Mouse (Mus musculus) liver, postnatal 0 days (tissue): ENCODE measurements around the gene Lef1. TPM values are rescaled to one million over a fixed set of nuclear protein-coding genes. Genes with fewer than 3 reads are reported as not detected.

Experiments used
- ATAC-seq: fragments of 200-750 bp; cut with Nextera tagmentation; 2 replicates; pipeline ENCODE4 v1.8.0; 2017; ENCODE audit warnings: mild to moderate bottlenecking, moderate library complexity
- DNase-seq: peaks from one replicate; pipeline ENCODE4 v3.0.0-alpha.2; 2016
- H3K27ac ChIP-seq: fragments of 300-500 bp; sonication (generic); 2 replicates; pipeline ENCODE4 v1.5.1; 2014; ENCODE audit warnings: antibody characterized with exemption, moderate library complexity, mild to moderate bottlenecking, low read depth
- H3K27me3 ChIP-seq: fragments of 300-500 bp; sonication (generic); 2 replicates; pipeline ENCODE4 v1.6.1; 2014; ENCODE audit warnings: low read length, control low read depth, mixed read lengths; ENCODE audit not compliant: insufficient read depth
- H3K36me3 ChIP-seq: fragments of 300-500 bp; sonication (generic); replicated peaks from 2 replicates; pipeline ENCODE4 v1.6.1; 2014; ENCODE audit warnings: mild to moderate bottlenecking, control low read depth, low read length, moderate library complexity, mixed read lengths; ENCODE audit not compliant: insufficient read depth
- H3K4me1 ChIP-seq: fragments of 300-500 bp; sonication (generic); 2 replicates; pipeline ENCODE4 v1.6.1; 2014; ENCODE audit warnings: antibody characterized with exemption, mild to moderate bottlenecking, control low read depth; ENCODE audit not compliant: insufficient read depth
- H3K4me2 ChIP-seq: fragments of 300-500 bp; sonication (generic); 2 replicates; pipeline ENCODE4 v1.6.1; 2014; ENCODE audit warnings: low read depth, mild to moderate bottlenecking, low read length, moderate library complexity, mixed read lengths
- H3K4me3 ChIP-seq: fragments of 300-500 bp; sonication (generic); 2 replicates; pipeline ENCODE4 v1.5.1; 2014; ENCODE audit warnings: low read depth, low read length
- H3K9ac ChIP-seq: fragments of 300-500 bp; sonication (generic); replicated peaks from 2 replicates; pipeline ENCODE4 v1.6.1; 2014; ENCODE audit warnings: mild to moderate bottlenecking, moderate library complexity
- H3K9me3 ChIP-seq: fragments of 300-500 bp; sonication (generic); 2 replicates; pipeline ENCODE4 v1.6.1; 2016; ENCODE audit warnings: mild to moderate bottlenecking, control low read depth, low read length, mixed read lengths
- CTCF ChIP-seq: sonication (generic); IDR thresholded peaks from 2 replicates; pipeline ENCODE4 v1.5.1; 2016; ENCODE audit warnings: antibody characterized with exemption, low read depth
- EP300 ChIP-seq: IDR thresholded peaks from 2 replicates; pipeline ENCODE4 v1.6.1; 2016; ENCODE audit warnings: antibody characterized with exemption, low read depth, mild to moderate bottlenecking
- WGBS: fragments of 180-500 bp; shearing (Covaris S2); extraction: QIAGEN DNeasy Blood & Tissue Kit; methylation state at CpG from one replicate; pipeline ENCODE4 v1.1.7; 2014; ENCODE audit not compliant: insufficient replicate concordance; 5-methylcytosine and 5-hydroxymethylcytosine counted together
- polyA plus RNA-seq: library from polyadenylated mRNA; unstranded; fragments of >200 nt; fragmentation: Nextera tagmentation; extraction: Ambion mirVana; gene quantifications from 2 replicates; pipeline ENCODE4 v1.2.1, GENCODE M21; 2015

The Lef1 gene
- polyA plus RNA-seq, 1 experiment from 2014 or later: 2.2 TPM

GRCm38 (mm10) chr3:131089721-131090120, 20.6 kb upstream of the Lef1 start:
- DNase-seq: no peak
- Histone ChIP-seq H3K4me1 (no peaks in the 10 kb centered on the region), H3K9me3 (no peaks in the 10 kb centered on the region), H3K4me3 (no peak overlapping the region), H3K27me3 (peaks cover 14% of the 10 kb centered on the region), H3K4me2 (no peak overlapping the region), H3K9ac (no peak overlapping the region), H3K27ac (no peak overlapping the region), H3K36me3 (no peaks in the 10 kb centered on the region)
- no peak for ATAC-seq
- WGBS: 72% methylated on average over 3 of the region's 3 CpGs
- TF ChIP-seq EP300: no peak
- TF ChIP-seq CTCF: no peak

DNA sequence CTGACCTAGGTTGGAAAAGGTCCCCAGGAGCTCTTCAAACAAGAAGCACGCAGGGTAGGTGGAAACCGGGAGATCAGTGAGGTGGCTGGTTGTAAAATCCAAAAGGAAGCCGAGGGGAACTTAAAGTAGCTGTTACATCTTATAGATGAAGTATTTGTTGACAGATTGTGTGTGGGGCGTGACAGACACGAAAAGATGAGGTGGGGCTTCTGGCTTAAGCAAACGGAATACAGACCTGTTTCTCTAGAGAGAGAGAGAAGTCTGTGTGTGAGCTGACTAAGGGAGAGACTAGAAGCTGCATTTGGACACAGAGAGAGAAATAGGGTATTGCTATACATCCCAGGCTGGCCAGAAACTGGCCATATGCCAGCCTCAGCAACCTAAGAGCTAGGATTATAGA, 18.2 kb upstream of the Lef1 start:
- WGBS: 54% methylated on average over 6 of the region's 6 CpGs
- no peaks in the 10 kb centered on the region for H3K4me1 ChIP-seq
- H3K9me3 ChIP-seq: no peaks in the 10 kb centered on the region
- H3K27ac ChIP-seq: no peak overlapping the region
- TF ChIP-seq EP300: no peak
- no peak for TF ChIP-seq CTCF
- 0 out of 2 replicates have a peak, but pooled peaks cover 3% of the 10 kb centered on the region for H3K27me3 ChIP-seq
- ATAC-seq (no peak), DNase-seq (no peak)
- H3K36me3 ChIP-seq: no peaks in the 10 kb centered on the region
- no peak overlapping the region for H3K9ac ChIP-seq
- H3K4me3 ChIP-seq: no peak overlapping the region
- H3K4me2 ChIP-seq: no peak overlapping the region

DNA sequence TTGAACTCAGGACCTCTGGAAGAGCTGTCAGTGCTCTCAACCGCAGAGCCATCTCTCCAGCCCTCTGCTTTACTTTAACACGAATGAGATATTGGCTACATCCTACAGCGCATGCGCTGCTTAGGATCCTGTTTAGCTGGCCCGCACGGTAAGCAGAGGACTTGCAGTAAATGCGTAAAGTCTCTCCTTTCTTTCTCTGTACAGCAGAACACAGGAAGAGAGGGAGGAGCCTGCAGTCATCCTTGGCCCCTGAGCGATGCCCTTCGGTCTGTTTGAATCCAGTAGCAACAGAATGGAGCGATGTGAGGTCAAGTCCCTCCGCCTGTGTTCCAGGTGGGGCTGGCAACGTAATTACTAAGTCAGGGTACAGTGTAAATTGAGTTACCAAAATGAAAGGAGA, 16.5 kb upstream of the Lef1 start:
- DNase-seq: no peak
- 66% methylated on average over 12 of the region's 12 CpGs for WGBS
- Histone ChIP-seq H3K4me3 (no peak overlapping the region), H3K36me3 (no peaks in the 10 kb centered on the region), H3K9ac (no peak overlapping the region), H3K4me1 (no peaks in the 10 kb centered on the region), H3K9me3 (no peaks in the 10 kb centered on the region), H3K27me3 (0 out of 2 replicates have a peak, but pooled peaks cover 3% of the 10 kb centered on the region), H3K4me2 (no peak overlapping the region), H3K27ac (no peak overlapping the region)
- ATAC-seq: no peak
- TF ChIP-seq CTCF: no peak
- no peak for TF ChIP-seq EP300

GRCm38 (mm10) chr3:131096105-131096504, 14.2 kb upstream of the Lef1 start:
- 79% methylated on average over 4 of the region's 4 CpGs for WGBS
- Histone ChIP-seq H3K27ac (no peak overlapping the region), H3K4me1 (no peaks in the 10 kb centered on the region), H3K4me2 (no peak overlapping the region), H3K9me3 (no peaks in the 10 kb centered on the region), H3K27me3 (0 out of 2 replicates have a peak, but pooled peaks cover 3% of the 10 kb centered on the region), H3K4me3 (no peak overlapping the region), H3K9ac (no peak overlapping the region), H3K36me3 (no peaks in the 10 kb centered on the region)
- ATAC-seq: no peak
- TF ChIP-seq CTCF: no peak
- no peak for TF ChIP-seq EP300
- DNase-seq: no peak

DNA sequence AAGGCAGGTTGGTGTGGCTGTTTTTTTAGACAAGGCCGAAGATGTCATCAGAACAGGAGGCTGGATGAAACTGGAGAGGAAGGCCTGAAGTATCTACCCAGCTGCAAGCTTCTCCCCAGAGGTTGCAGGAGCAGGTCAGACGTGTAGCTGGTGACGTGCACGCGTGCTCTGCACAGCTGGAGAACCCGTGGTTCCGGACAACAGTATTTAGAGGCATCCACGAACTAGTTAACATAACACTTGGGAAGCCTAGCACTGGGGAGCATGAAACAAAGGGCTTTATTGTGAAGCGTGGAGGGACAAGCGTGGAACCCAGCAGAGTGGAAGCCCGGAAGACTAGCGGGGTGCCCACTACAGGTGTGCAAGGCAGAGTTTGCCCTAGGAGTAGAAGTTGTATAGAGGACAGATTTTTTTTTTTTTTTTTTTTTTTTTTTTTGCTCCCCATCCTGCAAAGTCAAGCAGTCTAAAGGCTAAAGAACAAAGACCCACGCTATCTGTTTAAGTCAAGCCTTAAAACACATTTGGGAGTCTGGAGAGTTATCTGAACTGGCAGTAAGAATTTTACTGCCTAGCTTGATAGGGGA, 8.0 kb upstream of the Lef1 start:
- no peak for TF ChIP-seq EP300
- no peak for TF ChIP-seq CTCF
- WGBS: 49% methylated on average over 13 of the region's 13 CpGs

DNA sequence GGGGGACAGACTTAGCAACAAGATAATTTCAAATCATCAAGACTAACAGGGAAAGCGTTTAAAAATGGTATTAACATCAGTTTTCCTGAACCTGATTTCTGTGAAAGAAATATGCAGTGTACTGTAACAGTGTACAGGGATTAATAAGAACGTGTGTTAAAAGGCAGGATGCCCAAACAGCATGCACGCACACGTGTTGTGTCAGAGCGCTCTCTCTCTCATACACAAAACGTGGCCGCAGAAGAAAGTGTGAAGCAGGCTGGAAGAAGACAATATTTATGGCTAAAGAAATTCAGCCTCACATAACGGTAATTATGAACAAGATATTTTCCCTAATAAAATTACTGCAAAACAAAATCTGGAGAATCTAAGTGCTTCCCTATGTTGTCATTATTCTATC, 4.9 kb upstream of the Lef1 start:
- H3K9ac ChIP-seq: no peak overlapping the region
- no peaks in the 10 kb centered on the region for H3K36me3 ChIP-seq
- peaks cover 66% of the 10 kb centered on the region for H3K27me3 ChIP-seq
- ATAC-seq: no peak
- 0 out of 2 replicates have a peak, but pooled peaks cover 4% of the 10 kb centered on the region for H3K4me1 ChIP-seq
- no peak overlapping the region for H3K27ac ChIP-seq
- no peak for TF ChIP-seq EP300
- no peak for DNase-seq
- no peak overlapping the region for H3K4me2 ChIP-seq
- H3K4me3 ChIP-seq: peak overlapping the region; percentile 39; the same call in 1 of the 2 replicates
- no peaks in the 10 kb centered on the region for H3K9me3 ChIP-seq
- WGBS: 48% methylated on average over 8 of the region's 8 CpGs

More for the DNA sequence above, 8.0 kb upstream of the Lef1 start:
- Histone ChIP-seq H3K36me3 (no peaks in the 10 kb centered on the region), H3K9ac (no peak overlapping the region), H3K9me3 (no peaks in the 10 kb centered on the region), H3K27ac (no peak overlapping the region), H3K4me1 (0 out of 2 replicates have a peak, but pooled peaks cover 4% of the 10 kb centered on the region), H3K4me2 (no peak overlapping the region), H3K4me3 (no peak overlapping the region), H3K27me3 (peaks cover 37% of the 10 kb centered on the region)
- ATAC-seq: no peak
- no peak for DNase-seq
